In the genomic region with DNA sequence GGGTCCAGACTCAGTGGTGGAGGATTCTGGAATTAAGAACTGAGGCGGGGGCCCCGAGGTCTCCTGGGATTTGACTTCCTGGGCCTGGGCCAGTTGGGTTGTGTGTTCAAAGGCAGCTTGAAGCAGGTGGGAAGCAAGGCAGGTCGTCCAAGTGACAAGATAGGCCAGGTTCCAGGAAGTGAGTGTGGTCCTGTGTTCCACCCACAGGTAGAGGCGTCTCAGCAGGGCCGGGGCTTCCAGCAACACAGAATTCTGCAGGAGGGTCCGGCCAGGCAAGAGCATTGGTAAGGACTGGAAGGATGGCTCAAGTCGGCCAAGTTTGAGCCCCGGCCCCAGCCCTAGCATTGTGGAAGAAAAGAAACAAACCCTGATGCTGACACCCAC, we compare ENCODE assay signal across 20 mouse cellular contexts. TPM values are rescaled to one million over a fixed set of nuclear protein-coding genes. Genes with fewer than 3 reads are reported as not detected.
A peak's percentile ranks its signal among the peaks of the same experiment; 100 is the strongest.
DNase-seq lines count a peak whose midpoint lies in the region; ATAC-seq lines count a peak whose summit lies in the region.
"Had no signal": no experiment of that assay in that cellular context is flagged by ENCODE, and none has a peak within 500 bp of the region (broad histone marks: within the 10 kb centered on the region; RNA-seq: fewer than 3 reads in every experiment).

No protein-coding gene starts in this region.

- WGBS in lung, embryonic 16.5 days: 61% methylated on average over 8 of the region's 8 CpGs
- 76% methylated on average over 8 of the region's 8 CpGs for WGBS in limb, embryonic 10.5 days

- no peak overlapping the region for H3K27ac ChIP-seq in lung, embryonic 16.5 days (ENCODE audit: low read length)
- H3K27ac ChIP-seq in limb, embryonic 10.5 days: peak overlapping the region; percentile 19; the same call in 1 of the 2 replicates
- H3K27ac ChIP-seq: embryonic facial prominence, embryonic 13.5 days; embryonic facial prominence, embryonic 15.5 days; forebrain, embryonic 10.5 days; forebrain, embryonic 12.5 days had no signal

- DNase-seq in cerebellum, postnatal 14 days: peak; percentile 14 to 35
- DNase-seq in cerebellum, adult 11-12 months: no peak
- DNase-seq in heart, adult 11 months: peak; percentile 91
- DNase-seq in heart, adult 9 months (ENCODE audit: low spot score in 2 of 2): no peak
- no peak for DNase-seq in lung, postnatal 36 days
- no peak for DNase-seq in limb, embryonic 10.5 days (ENCODE audit: low spot score)
- no peak for DNase-seq in B cell, adult 2 months

- no peak overlapping the region for H3K4me3 ChIP-seq in lung, embryonic 16.5 days (ENCODE audit: low read length)
- H3K4me3 ChIP-seq in limb, embryonic 10.5 days: no peak overlapping the region
- H3K4me3 ChIP-seq: embryonic facial prominence, embryonic 13.5 days; embryonic facial prominence, embryonic 15.5 days; erythroblast, embryonic 14.5 days; forebrain, embryonic 10.5 days; forebrain, embryonic 12.5 days had no signal

- H3K4me1 ChIP-seq in lung, embryonic 16.5 days (replicated peaks; ENCODE audit: control insufficient read depth, insufficient read depth, low read length): peaks cover 14% of the 10 kb centered on the region
- H3K4me1 ChIP-seq in limb, embryonic 10.5 days: peaks cover 35% of the 10 kb centered on the region

- no peaks in the 10 kb centered on the region for H3K36me3 ChIP-seq in lung, embryonic 16.5 days (ENCODE audit: control insufficient read depth, insufficient read depth, low read length)
- no peaks in the 10 kb centered on the region for H3K36me3 ChIP-seq in limb, embryonic 10.5 days
- H3K36me3 ChIP-seq: embryonic facial prominence, embryonic 13.5 days; embryonic facial prominence, embryonic 15.5 days; forebrain, embryonic 10.5 days; forebrain, embryonic 12.5 days had no signal

- ATAC-seq in lung, embryonic 16.5 days (ENCODE audit: low read depth): 0 out of 2 replicates have a peak, but pooled peaks have one; percentile 2
- ATAC-seq: forebrain, embryonic 14.5 days had no signal

- no peak overlapping the region for H3K9ac ChIP-seq in lung, embryonic 16.5 days (ENCODE audit: low read length)
- H3K9ac ChIP-seq: embryonic facial prominence, embryonic 13.5 days; embryonic facial prominence, embryonic 15.5 days; forebrain, embryonic 12.5 days had no signal

- no peaks in the 10 kb centered on the region for H3K9me3 ChIP-seq in lung, embryonic 16.5 days (ENCODE audit: control insufficient read depth, low read length)
- no peaks in the 10 kb centered on the region for H3K9me3 ChIP-seq in limb, embryonic 10.5 days (replicated peaks)
- H3K9me3 ChIP-seq: embryonic facial prominence, embryonic 13.5 days; embryonic facial prominence, embryonic 15.5 days; forebrain, embryonic 10.5 days; forebrain, embryonic 12.5 days had no signal

- no peaks in the 10 kb centered on the region for H3K27me3 ChIP-seq in lung, embryonic 16.5 days (ENCODE audit: control insufficient read depth, insufficient read depth, low read depth, low read length)
- no peaks in the 10 kb centered on the region for H3K27me3 ChIP-seq in limb, embryonic 10.5 days (ENCODE audit: low read depth, poor library complexity, severe bottlenecking)
- H3K27me3 ChIP-seq: embryonic facial prominence, embryonic 13.5 days; embryonic facial prominence, embryonic 15.5 days; forebrain, embryonic 12.5 days had no signal

- H3K4me2 ChIP-seq in lung, embryonic 16.5 days (ENCODE audit: low read depth, low read length): no peak overlapping the region
- H3K4me2 ChIP-seq: embryonic facial prominence, embryonic 13.5 days; embryonic facial prominence, embryonic 15.5 days; forebrain, embryonic 12.5 days had no signal

RNA-seq across cellular contexts. Expression of gene Tmem270, which starts 4.9 kb away (rescaled TPM):
- not detected in 2 replicates for polyA plus RNA-seq in lung, embryonic 16.5 days (2015; fragmentation: Nextera tagmentation; extraction: Ambion mirVana)
- not detected in 2 replicates for polyA plus RNA-seq in limb, embryonic 10.5 days (2016; fragmentation: Nextera tagmentation; extraction: Ambion mirVana)
- polyA plus RNA-seq: adrenal gland, adult 2 months; brain, embryonic 14.5 days; C2C12; cerebellum, adult 2 months; embryonic facial prominence, embryonic 11.5 days; embryonic facial prominence, embryonic 13.5 days; embryonic facial prominence, embryonic 15.5 days; forebrain, embryonic 10.5 days; forebrain, embryonic 12.5 days; forebrain, embryonic 14.5 days; forebrain, embryonic 16.5 days had no signal

RNA-seq across cellular contexts. Expression of gene Cldn13, which starts 13.7 kb away (rescaled TPM):
- 0.75 and 3.3 TPM in 2 replicates for polyA plus RNA-seq in lung, embryonic 16.5 days (2015; fragmentation: Nextera tagmentation; extraction: Ambion mirVana)
- 2.1 and 2.3 TPM in 2 replicates for polyA plus RNA-seq in limb, embryonic 10.5 days (2016; fragmentation: Nextera tagmentation; extraction: Ambion mirVana)
- polyA plus RNA-seq: adrenal gland, adult 2 months; C2C12; cerebellum, adult 2 months; embryonic facial prominence, embryonic 15.5 days; forebrain, embryonic 16.5 days had no signal

RNA-seq across cellular contexts. Expression of gene Mettl27, which starts 30.5 kb away (rescaled TPM):
- polyA plus RNA-seq in lung, embryonic 16.5 days (2015; fragmentation: Nextera tagmentation; extraction: Ambion mirVana): 30.6 and 33.5 TPM in 2 replicates
- 11.0 and 16.5 TPM in 2 replicates for polyA plus RNA-seq in limb, embryonic 10.5 days (2016; fragmentation: Nextera tagmentation; extraction: Ambion mirVana)

RNA-seq across cellular contexts. Expression of gene Cldn4, which starts 45.1 kb away (rescaled TPM):
- polyA plus RNA-seq in lung, embryonic 16.5 days (2015; fragmentation: Nextera tagmentation; extraction: Ambion mirVana): 33.0 and 33.1 TPM in 2 replicates
- polyA plus RNA-seq in limb, embryonic 10.5 days (2016; fragmentation: Nextera tagmentation; extraction: Ambion mirVana): 9.8 and 10.0 TPM in 2 replicates
- polyA plus RNA-seq: adrenal gland, adult 2 months; erythroblast, embryonic 14.5 days; forebrain, embryonic 14.5 days; forebrain, embryonic 16.5 days had no signal

Comparison
In these comparisons a context has a peak if more than half of its experiments do, and no peak if none do; other contexts are left out.
1. DNase-seq: peak in cerebellum, postnatal 14 days (2 of 2) and heart, adult 11 months (single experiment); none in cerebellum, adult 11-12 months (single experiment), heart, adult 9 months (0 of 2), lung, postnatal 36 days (single experiment), limb, embryonic 10.5 days (single experiment) and B cell, adult 2 months (0 of 2).